Mouse (Mus musculus) liver, embryonic 14.5 days (tissue): ENCODE measurements around the gene Vmn1r177.
"Not testable (repeated sequence)": the region's sequence is repeated elsewhere in the genome, so short reads cannot be mapped to it uniquely, and the experiment has no call there.

Source experiments
- CTCF ChIP-seq: IDR thresholded peaks from 2 replicates; pipeline ENCODE4 v1.5.1; 2016; ENCODE audit warnings: antibody characterized with exemption, low read depth, control low read depth
- EP300 ChIP-seq: IDR thresholded peaks from 2 replicates; pipeline ENCODE4 v1.6.1; 2016; ENCODE audit warnings: antibody characterized with exemption, low read depth

GRCm38 (mm10) chr7:23876918-23877317 is 10.7 kb upstream of the Vmn1r177 start:
- not testable (repeated sequence) for TF ChIP-seq EP300, CTCF
